In the genomic region with DNA sequence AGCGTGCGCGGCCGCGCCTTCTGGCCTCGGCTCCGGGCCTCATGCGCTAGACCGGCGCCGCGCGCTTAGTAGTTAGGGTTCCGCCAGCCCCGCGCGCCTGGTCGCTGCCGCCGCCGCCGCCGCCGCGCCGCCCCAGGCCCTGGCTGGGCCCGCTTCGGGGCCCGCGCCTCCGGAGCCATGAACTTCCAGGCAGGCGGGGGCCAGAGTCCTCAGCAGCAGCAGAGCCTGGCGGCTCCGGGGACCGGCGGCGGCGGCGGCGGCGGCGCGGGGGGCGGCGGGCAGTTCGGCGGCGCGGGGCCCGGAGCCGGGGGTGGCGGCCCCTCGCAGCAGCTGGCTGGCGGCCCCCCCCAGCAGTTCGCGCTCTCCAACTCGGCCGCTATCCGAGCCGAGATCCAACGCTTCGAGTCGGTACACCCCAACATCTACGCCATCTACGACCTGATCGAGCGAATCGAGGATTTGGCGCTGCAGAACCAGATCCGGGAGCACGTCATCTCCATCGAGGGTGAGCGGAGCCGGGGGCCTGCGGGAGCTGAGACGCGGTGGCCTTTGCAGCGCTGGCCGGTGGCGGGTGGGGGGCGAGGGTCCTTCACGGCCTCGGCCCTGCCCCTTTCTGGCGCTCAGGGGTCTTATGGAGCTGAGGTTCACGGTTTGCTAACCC, we compare ENCODE assay signal across 8 mouse cellular contexts. TPM values are rescaled to one million over a fixed set of nuclear protein-coding genes. Genes with fewer than 3 reads are reported as not detected.
DNase-seq lines count a peak whose midpoint lies in the region; ATAC-seq and TF ChIP-seq lines count a peak whose summit lies in the region.

Gene Agap3 (plus strand): TSS at position 148 of the 661 bp plus-strand sequence.

- peaks cover 46% of the 10 kb centered on the region for H3K4me1 ChIP-seq in kidney, embryonic 16.5 days (ENCODE audit: insufficient read depth, low read length)
- H3K4me1 ChIP-seq in bone marrow macrophage, adult 2 months (ENCODE audit: control insufficient read depth, insufficient read depth, low read length): peaks cover 32% of the 10 kb centered on the region
- H3K4me1 ChIP-seq in forebrain, embryonic 12.5 days: peaks cover 58% of the 10 kb centered on the region
- H3K4me1 ChIP-seq in stomach, embryonic 14.5 days (ENCODE audit: control insufficient read depth, insufficient read depth, low read length): peaks cover 48% of the 10 kb centered on the region

- H3K9me3 ChIP-seq in kidney, embryonic 16.5 days (ENCODE audit: low read length): no peaks in the 10 kb centered on the region
- H3K9me3 ChIP-seq in forebrain, embryonic 12.5 days: no peaks in the 10 kb centered on the region
- no peaks in the 10 kb centered on the region for H3K9me3 ChIP-seq in stomach, embryonic 14.5 days (ENCODE audit: control insufficient read depth, low read depth, low read length)

- peak within 1 kb of the TSS; percentile 91 for H3K9ac ChIP-seq in kidney, embryonic 16.5 days (replicated peaks; ENCODE audit: low read length)
- H3K9ac ChIP-seq in forebrain, embryonic 12.5 days: peak within 1 kb of the TSS; percentile 98
- peak within 1 kb of the TSS; percentile 96 for H3K9ac ChIP-seq in stomach, embryonic 14.5 days (replicated peaks; ENCODE audit: low read depth, low read length)

- H3K4me2 ChIP-seq in kidney, embryonic 16.5 days (replicated peaks; ENCODE audit: low read depth, low read length): peak within 1 kb of the TSS; percentile 89
- H3K4me2 ChIP-seq in forebrain, embryonic 12.5 days: peak within 1 kb of the TSS; percentile 99
- H3K4me2 ChIP-seq in stomach, embryonic 14.5 days (replicated peaks; ENCODE audit: low read depth, low read length): peak within 1 kb of the TSS; percentile 88

- intact Hi-C loops in heart, postnatal 14 days (cut with DNase I): loop anchor here (5.0 kb wide), 1 partner anchor 35 kb away; no protein-coding TSS in a partner anchor
- intact Hi-C loops in left cerebral cortex, postnatal 10 days (cut with DNase I): loop anchor here (2.0 kb wide), 1 partner anchor 19 kb away; no protein-coding TSS in a partner anchor

- H3K27ac ChIP-seq in kidney, embryonic 16.5 days (ENCODE audit: low read length): peak within 1 kb of the TSS; percentile 85
- H3K27ac ChIP-seq in bone marrow macrophage, adult 2 months (ENCODE audit: insufficient read depth, low read depth, low read length): peak within 1 kb of the TSS; percentile 81
- H3K27ac ChIP-seq in forebrain, embryonic 12.5 days: peak within 1 kb of the TSS; percentile 97
- H3K27ac ChIP-seq in stomach, embryonic 14.5 days (ENCODE audit: low read length): peak within 1 kb of the TSS; percentile 89

- peak within 1 kb of the TSS; percentile 93 for H3K4me3 ChIP-seq in kidney, embryonic 16.5 days (ENCODE audit: low read length)
- H3K4me3 ChIP-seq in bone marrow macrophage, adult 2 months (ENCODE audit: insufficient read depth, low read length): peak within 1 kb of the TSS; percentile 98
- peak within 1 kb of the TSS; percentile 94 for H3K4me3 ChIP-seq in forebrain, embryonic 12.5 days (replicated peaks)
- H3K4me3 ChIP-seq in stomach, embryonic 14.5 days (ENCODE audit: low read depth, low read length): peak within 1 kb of the TSS; percentile 87

- H3K36me3 ChIP-seq in kidney, embryonic 16.5 days (ENCODE audit: insufficient read depth, low read length): no peaks in the 10 kb centered on the region
- no peaks in the 10 kb centered on the region for H3K36me3 ChIP-seq in forebrain, embryonic 12.5 days (replicated peaks)
- H3K36me3 ChIP-seq in stomach, embryonic 14.5 days (ENCODE audit: control insufficient read depth, insufficient read depth, low read length): no peaks in the 10 kb centered on the region

- ATAC-seq in kidney, embryonic 16.5 days (ENCODE audit: low FRiP score, low TSS enrichment): peak; percentile 2; the same call in 1 of the 2 replicates
- peak; percentile 56 for ATAC-seq in forebrain, embryonic 12.5 days (ENCODE audit: low FRiP score)
- no peak for ATAC-seq in megakaryocyte progenitor cell, adult 5-6 weeks (replicated peaks; ENCODE audit: poor library complexity)
- peak; percentile 1 for ATAC-seq in stomach, embryonic 14.5 days (ENCODE audit: insufficient number of reproducible peaks, insufficient read depth, low FRiP score, low read depth)

- TF ChIP-seq POLR2A in bone marrow macrophage, adult 2 months (IDR thresholded peaks at IDR 0.05; ENCODE audit: borderline replicate concordance, low read depth, low read length): no peak

- no peak for TF ChIP-seq CTCF in bone marrow macrophage, adult 2 months (IDR thresholded peaks at IDR 0.05; ENCODE audit: low read depth, low read length)

- WGBS in kidney, embryonic 16.5 days: 0% methylated on average over 67 of the region's 85 CpGs
- under 1% methylated on average over 73 of the region's 85 CpGs for WGBS in forebrain, embryonic 12.5 days
- under 1% methylated on average over 74 of the region's 85 CpGs for WGBS in stomach, embryonic 14.5 days

- H3K27me3 ChIP-seq in kidney, embryonic 16.5 days (ENCODE audit: insufficient read depth, low read length): no peaks in the 10 kb centered on the region
- peaks cover 14% of the 10 kb centered on the region for H3K27me3 ChIP-seq in forebrain, embryonic 12.5 days
- H3K27me3 ChIP-seq in stomach, embryonic 14.5 days (ENCODE audit: control insufficient read depth, insufficient read depth, low read length): no peaks in the 10 kb centered on the region

- no peak for DNase-seq in kidney, adult 18-20 months
- peak; percentile 33 to 40 for DNase-seq in heart, postnatal 14 days
- peak in 1 of 2 experiments; percentile 64 for DNase-seq in left cerebral cortex, postnatal 10 days (ENCODE audit: extremely low spot score in 1 of 2, low spot score in 2 of 2)

RNA-seq across cellular contexts. Expression of gene Agap3, which starts in this region (rescaled TPM):
- 15.0 and 21.0 TPM in 2 replicates for polyA plus RNA-seq in kidney, embryonic 16.5 days (2015; fragmentation: Nextera tagmentation; extraction: Ambion mirVana)
- polyA plus RNA-seq in bone marrow macrophage, adult 2 months (2012; ENCODE audit: insufficient read depth, insufficient read length, missing spikeins): 75.2 and 77.7 TPM in 2 replicates
- 41.1 and 61.2 TPM in 2 replicates for polyA plus RNA-seq in forebrain, embryonic 12.5 days (2016; fragmentation: Nextera tagmentation; extraction: Ambion mirVana)
- 10 to 100 TPM; 71.0 to 72.2 TPM for total RNA-seq in heart, postnatal 14 days (2021)
- 100 to 1,000 TPM; 488 to 490 TPM for total RNA-seq in left cerebral cortex, postnatal 10 days (2021)
- 11.4 and 14.1 TPM in 2 replicates for total RNA-seq in megakaryocyte progenitor cell, adult 5-6 weeks (2015)
- total RNA-seq in megakaryocyte progenitor cell, adult 5-6 weeks (2017): 19.8 and 25.0 TPM in 2 replicates
- 25.3 and 25.6 TPM in 2 replicates for polyA plus RNA-seq in stomach, embryonic 14.5 days (2014; fragmentation: Nextera tagmentation; extraction: Ambion mirVana)

Comparison
In these comparisons a context has a peak if more than half of its experiments do, and no peak if none do; other contexts are left out.
1. RNA of gene Agap3 (total RNA-seq): 488 to 490 TPM in left cerebral cortex, postnatal 10 days; 71.0 to 72.2 TPM in heart, postnatal 14 days and 11.4 to 25.0 TPM in megakaryocyte progenitor cell, adult 5-6 weeks; every median in the first group is over 4 times any median in the second.
2. Peak in every context shown above with its lines, with median percentiles within 50 percentile points of each other: H3K27ac ChIP-seq, H3K4me2 ChIP-seq, H3K4me3 ChIP-seq and H3K9ac ChIP-seq.